Mouse (Mus musculus) CH12.LX (cell line): ENCODE data around the gene Wwtr1. TPM values are rescaled to one million over a fixed set of nuclear protein-coding genes. Genes with fewer than 3 reads are reported as not detected.

Experiments
- DNase-seq: peaks from one replicate; pipeline ENCODE4 v3.0.0-alpha.2; 2013; ENCODE audit errors: extremely low read depth
- H3K27ac ChIP-seq: 2 replicates; pipeline ENCODE4 v1.5.1; 2012; ENCODE audit warnings: low read depth, mild to moderate bottlenecking, control low read depth, moderate library complexity; ENCODE audit not compliant: insufficient read depth
- H3K27me3 ChIP-seq: replicated peaks from 2 replicates; pipeline ENCODE3; 2012; ENCODE audit warnings: inconsistent platforms
- H3K36me3 ChIP-seq, 2 experiments: replicated peaks in 1 of 2; 2 replicates each; pipeline versions ENCODE3 to v1.6.1; 2012; ENCODE audit warnings: inconsistent platforms in 1 of 2, low read length in 1 of 2, mild to moderate bottlenecking in 1 of 2, mixed read lengths in 1 of 2, moderate library complexity in 1 of 2; ENCODE audit not compliant: control insufficient read depth in 1 of 2, insufficient read depth in 1 of 2
- H3K4me1 ChIP-seq, 2 experiments: 2 replicates each; pipeline ENCODE4 v1.6.1; 2012; ENCODE audit warnings: inconsistent platforms in 1 of 2, moderate library complexity in 1 of 2; ENCODE audit not compliant: insufficient read depth in 2 of 2, control insufficient read depth in 1 of 2
- H3K4me2 ChIP-seq: 2 replicates; pipeline ENCODE4 v1.6.1; 2012; ENCODE audit warnings: low read depth, mild to moderate bottlenecking, control low read depth; ENCODE audit not compliant: poor library complexity, insufficient read depth, severe bottlenecking
- H3K4me3 ChIP-seq, 3 experiments: fragments of 150-350 bp in 1 of 3; sonication (generic) in 1 of 3; replicated peaks in 1 of 3; 2 replicates each; pipeline versions ENCODE3 to v1.5.1; 2011 to 2012; ENCODE audit warnings: low read depth in 2 of 3, low read length in 2 of 3, mild to moderate bottlenecking in 2 of 3, moderate library complexity in 2 of 3, control low read depth in 1 of 3, improper control_type of control experiment in 1 of 3, inconsistent platforms in 1 of 3, mixed read lengths in 1 of 3; ENCODE audit not compliant: poor library complexity in 1 of 3
- H3K79me2 ChIP-seq: replicated peaks from 2 replicates; pipeline ENCODE4 v1.6.1; 2012; ENCODE audit warnings: mild to moderate bottlenecking, moderate library complexity; ENCODE audit not compliant: control insufficient read depth, poor library complexity, insufficient read depth, severe bottlenecking; ENCODE audit errors: extremely low read depth
- H3K9ac ChIP-seq: 2 replicates; pipeline ENCODE4 v1.6.1; 2012; ENCODE audit warnings: low read depth, mild to moderate bottlenecking, control low read depth, moderate library complexity; ENCODE audit not compliant: insufficient read depth
- H3K9me3 ChIP-seq: replicated peaks from 2 replicates; pipeline ENCODE3; 2012; ENCODE audit warnings: low read length, inconsistent platforms, mixed read lengths
- CHD1 ChIP-seq: IDR thresholded peaks from 2 replicates; pipeline ENCODE4 v1.6.1; 2012; ENCODE audit warnings: low read depth, low read length, improper control_type of control experiment, inconsistent platforms
- E2F4 ChIP-seq: IDR thresholded peaks from 2 replicates; pipeline ENCODE4 v1.6.1; 2011; ENCODE audit warnings: low read depth, low read length, improper control_type of control experiment; ENCODE audit not compliant: insufficient replicate concordance
- ELF1 ChIP-seq: IDR thresholded peaks from 2 replicates; pipeline ENCODE4 v1.6.1; 2014; ENCODE audit warnings: low read depth, mild to moderate bottlenecking, inconsistent platforms, low read length, improper control_type of control experiment
- EP300 ChIP-seq: IDR thresholded peaks from 2 replicates; pipeline ENCODE4 v1.6.1; 2011; ENCODE audit warnings: low read length, improper control_type of control experiment
- ETS1 ChIP-seq: conservative IDR thresholded peaks from 2 replicates; pipeline ENCODE4 v1.6.1; 2012; ENCODE audit warnings: low read depth, mild to moderate bottlenecking, inconsistent platforms, low read length, improper control_type of control experiment, moderate library complexity
- HCFC1 ChIP-seq: IDR thresholded peaks from 2 replicates; pipeline ENCODE4 v1.6.1; 2012; ENCODE audit warnings: low read depth, mild to moderate bottlenecking, inconsistent platforms, low read length, improper control_type of control experiment
- JUN ChIP-seq: IDR thresholded peaks from 2 replicates; pipeline ENCODE4 v1.6.1; 2011; ENCODE audit warnings: low read depth, mild to moderate bottlenecking, low read length, improper control_type of control experiment, moderate library complexity; ENCODE audit not compliant: insufficient read depth
- JUND ChIP-seq: conservative IDR thresholded peaks from 2 replicates; pipeline ENCODE4 v1.6.1; 2011; ENCODE audit warnings: low read depth, low read length, improper control_type of control experiment
- MAX ChIP-seq: IDR thresholded peaks from 2 replicates; pipeline ENCODE4 v1.6.1; 2011; ENCODE audit warnings: low read length, improper control_type of control experiment
- MAZ ChIP-seq: IDR thresholded peaks from 2 replicates; pipeline ENCODE4 v1.6.1; 2012; ENCODE audit warnings: low read depth, mild to moderate bottlenecking, inconsistent platforms, low read length, improper control_type of control experiment, moderate library complexity
- MEF2A ChIP-seq: IDR thresholded peaks from 2 replicates; pipeline ENCODE4 v1.6.1; 2014; ENCODE audit warnings: low read depth, mild to moderate bottlenecking, inconsistent platforms, low read length, improper control_type of control experiment, borderline replicate concordance
- MYC ChIP-seq: IDR thresholded peaks from 2 replicates; pipeline ENCODE4 v1.6.1; 2011; ENCODE audit warnings: low read depth, mild to moderate bottlenecking, improper control_type of control experiment, low read length
- NRF1 ChIP-seq: IDR thresholded peaks from 2 replicates; pipeline ENCODE4 v1.6.1; 2014; ENCODE audit warnings: low read depth, mild to moderate bottlenecking, inconsistent platforms, low read length, improper control_type of control experiment, moderate library complexity
- POLR2AphosphoS2 ChIP-seq: IDR thresholded peaks from 2 replicates; pipeline ENCODE4 v1.6.1; 2011; ENCODE audit warnings: low read depth, low read length, improper control_type of control experiment
- RCOR1 ChIP-seq: conservative IDR thresholded peaks from 2 replicates; pipeline ENCODE4 v1.6.1; 2012; ENCODE audit warnings: low read depth, mild to moderate bottlenecking, inconsistent platforms, low read length, improper control_type of control experiment
- SMC3 ChIP-seq: IDR thresholded peaks from 2 replicates; pipeline ENCODE4 v1.6.1; 2011; ENCODE audit warnings: low read depth, low read length, improper control_type of control experiment
- USF1 ChIP-seq: IDR thresholded peaks from 2 replicates; pipeline ENCODE4 v1.6.1; 2014; ENCODE audit warnings: low read depth, mild to moderate bottlenecking, inconsistent platforms, low read length, improper control_type of control experiment
- USF2 ChIP-seq: conservative IDR thresholded peaks from 2 replicates; pipeline ENCODE4 v1.6.1; 2011; ENCODE audit warnings: low read depth, low read length, improper control_type of control experiment
- ZC3H11A ChIP-seq: IDR thresholded peaks from 2 replicates; pipeline ENCODE4 v1.6.1; 2012; ENCODE audit warnings: low read depth, mild to moderate bottlenecking, inconsistent platforms, low read length, improper control_type of control experiment
- ZKSCAN1 ChIP-seq: IDR thresholded peaks from 2 replicates; pipeline ENCODE4 v1.6.1; 2012; ENCODE audit warnings: low read depth, inconsistent platforms, low read length, improper control_type of control experiment, borderline replicate concordance
- ZMIZ1 ChIP-seq: IDR thresholded peaks from 2 replicates; pipeline ENCODE4 v1.6.1; 2012; ENCODE audit warnings: low read depth, mild to moderate bottlenecking, inconsistent platforms, low read length, improper control_type of control experiment
- ZNF384 ChIP-seq: IDR thresholded peaks from 2 replicates; pipeline ENCODE4 v1.6.1; 2012; ENCODE audit warnings: low read depth, low read length, improper control_type of control experiment, inconsistent platforms
- dilution Hi-C: fragments of 300-500 bp; cut with MboI; formaldehyde crosslinking; loops from 2 replicates; pipeline ENCODE4 v1.14.3; 2020; ENCODE audit warnings: low sequenced_read_pairs; ENCODE audit not compliant: extremely low pct_unique_long_range_greater_than_20kb, extremely low pct_ligation_motif_present
- in situ Hi-C: fragments of 300-500 bp; cut with MboI; formaldehyde crosslinking; loops from 3 replicates; pipeline ENCODE4 v1.14.3; 2019; ENCODE audit warnings: low sequenced_read_pairs, low pct_ligation_motif_present, low pct_unique_long_range_greater_than_20kb, mixed read lengths
- polyA plus RNA-seq: library from polyadenylated mRNA; unstranded; fragments of >175 nt; gene quantifications from 2 replicates; pipeline ENCODE4 v1.2.1, GENCODE M21; 2012; ENCODE audit warnings: low read depth; ENCODE audit not compliant: insufficient read length
- total RNA-seq, 2 experiments: library from RNA; depleted of rRNA; stranded (reverse); fragments of 300-350 nt in 1 of 2; fragments of >200 nt in 1 of 2; gene quantifications; 2 replicates each; pipeline ENCODE4 v1.2.3; 2012 to 2014

The Wwtr1 gene
- total and polyA plus RNA-seq, 3 experiments: 12.8 to 14.8 (median 13.5) TPM

- TF ChIP-seq ZNF384: no peak
- TF ChIP-seq NRF1: no peak
- TF ChIP-seq POLR2AphosphoS2: no peak
- TF ChIP-seq MYC: peak; percentile 99
- TF ChIP-seq ZMIZ1: no peak
- TF ChIP-seq E2F4: no peak
- peak; percentile 50 for TF ChIP-seq EP300
- TF ChIP-seq RCOR1: 0 out of 2 replicates have a peak, but pooled peaks have one; percentile 18
- no peak for TF ChIP-seq ZC3H11A
These were observed 140.3 kb downstream of the Wwtr1 start (continued) for GRCm38 (mm10) chr3:57435364-57435763.

- no peaks in the 10 kb centered on the region for H3K79me2 ChIP-seq
- no peak overlapping the region for H3K9ac ChIP-seq
- in situ Hi-C loops: loop anchor here (10.0 kb wide), 1 partner anchor 167 kb away; no protein-coding TSS in a partner anchor
- no peak for DNase-seq
- H3K9me3 ChIP-seq: no peaks in the 10 kb centered on the region
- H3K36me3 ChIP-seq: no peaks in the 10 kb centered on the region
- H3K4me1 ChIP-seq: peaks cover 6 to 11% of the 10 kb centered on the region in 2 experiments; a peak in 3 of 4 replicates
- dilution Hi-C loops: no loop called here
- no peaks in the 10 kb centered on the region for H3K27me3 ChIP-seq
- H3K4me3 ChIP-seq: no peak overlapping the region
- no peak overlapping the region for H3K4me2 ChIP-seq
- H3K27ac ChIP-seq: no peak overlapping the region
- TF ChIP-seq RCOR1 (no peak), JUND (no peak), HCFC1 (no peak), ETS1 (no peak), ZNF384 (no peak), ZMIZ1 (no peak), MAX (no peak), CHD1 (no peak), ZKSCAN1 (no peak), JUN (no peak), ELF1 (no peak), USF2 (no peak), USF1 (no peak), MAZ (no peak), SMC3 (no peak), MYC (no peak), MEF2A (no peak)
These were observed 144.0 kb downstream of the Wwtr1 start for GRCm38 (mm10) chr3:57431706-57432105.
